Mouse (Mus musculus): Measurements from ENCODE around the gene Elp5. TPM values are rescaled to one million over a fixed set of nuclear protein-coding genes. Genes with fewer than 3 reads are reported as not detected.

Gene Elp5
- polyA plus RNA-seq, 1 experiment from 2014 or later, result 111 TPM

GRCm38 (mm10) chr11:69980196-69981140, 1.8 kb downstream of the Elp5 start:
- H3K27ac ChIP-seq (ENCODE audit: low read length), result peak overlapping the region; percentile 99
- WGBS, result under 1% methylated on average over 57 of the region's 60 CpGs
- peak overlapping the region; percentile 81 for H3K4me2 ChIP-seq (replicated peaks; ENCODE audit: low read depth, low read length)
- peaks cover 16% of the 10 kb centered on the region; the same call in 1 of the 2 replicates for H3K4me1 ChIP-seq (ENCODE audit: control insufficient read depth, insufficient read depth, low read length)
- peaks cover 31% of the 10 kb centered on the region for H3K36me3 ChIP-seq (ENCODE audit: control insufficient read depth, insufficient read depth, low read length)
- no peaks in the 10 kb centered on the region for H3K9me3 ChIP-seq (ENCODE audit: control insufficient read depth, low read depth, low read length)
- peak overlapping the region; percentile 90 for H3K9ac ChIP-seq (replicated peaks; ENCODE audit: low read depth, low read length)
- no peaks in the 10 kb centered on the region for H3K27me3 ChIP-seq (ENCODE audit: control insufficient read depth, insufficient read depth, low read length)
- H3K4me3 ChIP-seq (ENCODE audit: low read depth, low read length), result peak overlapping the region; percentile 85
- peak; percentile 95 for ATAC-seq (ENCODE audit: insufficient number of reproducible peaks, insufficient read depth, low FRiP score, low read depth)

- Histone ChIP-seq H3K36me3 (ENCODE audit: control insufficient read depth, insufficient read depth, low read length) (peaks cover 29% of the 10 kb centered on the region), H3K4me3 (ENCODE audit: low read depth, low read length) (peak overlapping the region; percentile 85), H3K4me2 (replicated peaks; ENCODE audit: low read depth, low read length) (peak overlapping the region; percentile 81), H3K27me3 (ENCODE audit: control insufficient read depth, insufficient read depth, low read length) (no peaks in the 10 kb centered on the region), H3K27ac (ENCODE audit: low read length) (peak overlapping the region; percentile 99), H3K9me3 (ENCODE audit: control insufficient read depth, low read depth, low read length) (no peaks in the 10 kb centered on the region), H3K9ac (replicated peaks; ENCODE audit: low read depth, low read length) (peak overlapping the region; percentile 90), H3K4me1 (ENCODE audit: control insufficient read depth, insufficient read depth, low read length) (peaks cover 16% of the 10 kb centered on the region; the same call in 1 of the 2 replicates)
- 3% methylated on average over 16 of the region's 16 CpGs for WGBS
- ATAC-seq (ENCODE audit: insufficient number of reproducible peaks, insufficient read depth, low FRiP score, low read depth), result no peak
Observed at GRCm38 (mm10) chr11:69979827-69980195, 2.5 kb downstream of the Elp5 start.

- no peak overlapping the region for H3K27ac ChIP-seq (ENCODE audit: low read length)
- H3K4me2 ChIP-seq (replicated peaks; ENCODE audit: low read depth, low read length), result no peak overlapping the region
- no peak overlapping the region for H3K9ac ChIP-seq (replicated peaks; ENCODE audit: low read depth, low read length)
- no peak for ATAC-seq (ENCODE audit: insufficient number of reproducible peaks, insufficient read depth, low FRiP score, low read depth)
- no peaks in the 10 kb centered on the region for H3K27me3 ChIP-seq (ENCODE audit: control insufficient read depth, insufficient read depth, low read length)
- H3K9me3 ChIP-seq (ENCODE audit: control insufficient read depth, low read depth, low read length), result no peaks in the 10 kb centered on the region
- peaks cover 27% of the 10 kb centered on the region for H3K36me3 ChIP-seq (ENCODE audit: control insufficient read depth, insufficient read depth, low read length)
- 83% methylated on average over 4 of the region's 4 CpGs for WGBS
- H3K4me3 ChIP-seq (ENCODE audit: low read depth, low read length), result no peak overlapping the region
- no peaks in the 10 kb centered on the region for H3K4me1 ChIP-seq (ENCODE audit: control insufficient read depth, insufficient read depth, low read length)
Observed at GRCm38 (mm10) chr11:69976271-69976670, 6.0 kb downstream of the Elp5 start.

- no peak overlapping the region for H3K9ac ChIP-seq (replicated peaks; ENCODE audit: low read depth, low read length)
- H3K4me2 ChIP-seq (replicated peaks; ENCODE audit: low read depth, low read length), result no peak overlapping the region
- ATAC-seq (ENCODE audit: insufficient number of reproducible peaks, insufficient read depth, low FRiP score, low read depth), result no peak
- H3K36me3 ChIP-seq (ENCODE audit: control insufficient read depth, insufficient read depth, low read length), result peaks cover 27% of the 10 kb centered on the region
- H3K4me3 ChIP-seq (ENCODE audit: low read depth, low read length), result no peak overlapping the region
- H3K27ac ChIP-seq (ENCODE audit: low read length), result no peak overlapping the region
- H3K9me3 ChIP-seq (ENCODE audit: control insufficient read depth, low read depth, low read length), result no peaks in the 10 kb centered on the region
- no peaks in the 10 kb centered on the region for H3K4me1 ChIP-seq (ENCODE audit: control insufficient read depth, insufficient read depth, low read length)
- 93% methylated on average over 2 of the region's 2 CpGs for WGBS
- H3K27me3 ChIP-seq (ENCODE audit: control insufficient read depth, insufficient read depth, low read length), result no peaks in the 10 kb centered on the region
Observed at GRCm38 (mm10) chr11:69974907-69975306, 7.4 kb downstream of the Elp5 start.

GRCm38 (mm10) chr11:69970775-69971174, 11.5 kb downstream of the Elp5 start:
- ATAC-seq (ENCODE audit: insufficient number of reproducible peaks, insufficient read depth, low FRiP score, low read depth), result no peak
- Histone ChIP-seq H3K4me2 (replicated peaks; ENCODE audit: low read depth, low read length) (no peak overlapping the region), H3K27ac (ENCODE audit: low read length) (no peak overlapping the region), H3K27me3 (ENCODE audit: control insufficient read depth, insufficient read depth, low read length) (peaks cover 7% of the 10 kb centered on the region; the same call in 1 of the 2 replicates), H3K4me1 (ENCODE audit: control insufficient read depth, insufficient read depth, low read length) (0 out of 2 replicates have a peak, but pooled peaks cover 9% of the 10 kb centered on the region), H3K4me3 (ENCODE audit: low read depth, low read length) (no peak overlapping the region), H3K9ac (replicated peaks; ENCODE audit: low read depth, low read length) (no peak overlapping the region), H3K9me3 (ENCODE audit: control insufficient read depth, low read depth, low read length) (no peaks in the 10 kb centered on the region), H3K36me3 (ENCODE audit: control insufficient read depth, insufficient read depth, low read length) (peaks cover 29% of the 10 kb centered on the region)
- WGBS, result 73% methylated on average over 3 of the region's 3 CpGs

- no peaks in the 10 kb centered on the region for H3K9me3 ChIP-seq (ENCODE audit: control insufficient read depth, low read depth, low read length)
- 0 out of 2 replicates have a peak, but pooled peaks cover 9% of the 10 kb centered on the region for H3K4me1 ChIP-seq (ENCODE audit: control insufficient read depth, insufficient read depth, low read length)
- H3K27ac ChIP-seq (ENCODE audit: low read length), result peak overlapping the region; percentile 18; the same call in 1 of the 2 replicates
- no peak overlapping the region for H3K4me2 ChIP-seq (replicated peaks; ENCODE audit: low read depth, low read length)
- H3K36me3 ChIP-seq (ENCODE audit: control insufficient read depth, insufficient read depth, low read length), result peaks cover 26% of the 10 kb centered on the region
- 77% methylated on average over 6 of the region's 6 CpGs for WGBS
- no peak for ATAC-seq (ENCODE audit: insufficient number of reproducible peaks, insufficient read depth, low FRiP score, low read depth)
- peaks cover 10% of the 10 kb centered on the region for H3K27me3 ChIP-seq (ENCODE audit: control insufficient read depth, insufficient read depth, low read length)
- H3K9ac ChIP-seq (replicated peaks; ENCODE audit: low read depth, low read length), result no peak overlapping the region
- H3K4me3 ChIP-seq (ENCODE audit: low read depth, low read length), result no peak overlapping the region
Observed at GRCm38 (mm10) chr11:69970222-69970621, 12.1 kb downstream of the Elp5 start.

- no peak for ATAC-seq (ENCODE audit: insufficient number of reproducible peaks, insufficient read depth, low FRiP score, low read depth)
- H3K27me3 ChIP-seq (ENCODE audit: control insufficient read depth, insufficient read depth, low read length), result peaks cover 23% of the 10 kb centered on the region
- WGBS, result 72% methylated on average over 4 of the region's 4 CpGs
- no peak overlapping the region for H3K9ac ChIP-seq (replicated peaks; ENCODE audit: low read depth, low read length)
- H3K4me1 ChIP-seq (ENCODE audit: control insufficient read depth, insufficient read depth, low read length), result 0 out of 2 replicates have a peak, but pooled peaks cover 9% of the 10 kb centered on the region
- H3K4me2 ChIP-seq (replicated peaks; ENCODE audit: low read depth, low read length), result no peak overlapping the region
- H3K36me3 ChIP-seq (ENCODE audit: control insufficient read depth, insufficient read depth, low read length), result peaks cover 16% of the 10 kb centered on the region
- H3K9me3 ChIP-seq (ENCODE audit: control insufficient read depth, low read depth, low read length), result no peaks in the 10 kb centered on the region
- H3K4me3 ChIP-seq (ENCODE audit: low read depth, low read length), result no peak overlapping the region
- no peak overlapping the region for H3K27ac ChIP-seq (ENCODE audit: low read length)
Observed at GRCm38 (mm10) chr11:69968793-69969192, 13.5 kb downstream of the Elp5 start.

GRCm38 (mm10) chr11:69966860-69967517, 15.3 kb downstream of the Elp5 start:
- Histone ChIP-seq H3K27me3 (ENCODE audit: control insufficient read depth, insufficient read depth, low read length) (peaks cover 27% of the 10 kb centered on the region), H3K27ac (ENCODE audit: low read length) (peak overlapping the region; percentile 87; the same call in 1 of the 2 replicates)

More at GRCm38 (mm10) chr11:69966860-69967517, 15.3 kb downstream of the Elp5 start:
- Histone ChIP-seq H3K4me3 (ENCODE audit: low read depth, low read length) (peak overlapping the region; percentile 46), H3K36me3 (ENCODE audit: control insufficient read depth, insufficient read depth, low read length) (peaks cover 16% of the 10 kb centered on the region), H3K9me3 (ENCODE audit: control insufficient read depth, low read depth, low read length) (no peaks in the 10 kb centered on the region), H3K9ac (replicated peaks; ENCODE audit: low read depth, low read length) (peak overlapping the region; percentile 60), H3K4me1 (ENCODE audit: control insufficient read depth, insufficient read depth, low read length) (0 out of 2 replicates have a peak, but pooled peaks cover 9% of the 10 kb centered on the region), H3K4me2 (replicated peaks; ENCODE audit: low read depth, low read length) (peak overlapping the region; percentile 59)
- ATAC-seq (ENCODE audit: insufficient number of reproducible peaks, insufficient read depth, low FRiP score, low read depth), result no peak
- 37% methylated on average over 17 of the region's 17 CpGs for WGBS
